Mouse (Mus musculus) CH12.LX (cell line): ENCODE measurements around the gene Fars2.

Experiments used
- EP300 ChIP-seq: IDR thresholded peaks from 2 replicates; pipeline ENCODE4 v1.6.1; 2011; ENCODE audit warnings: low read length, improper control_type of control experiment
- POLR2A ChIP-seq: IDR thresholded peaks from 2 replicates; pipeline ENCODE4 v1.6.1; 2011; ENCODE audit warnings: low read depth, mild to moderate bottlenecking, improper control_type of control experiment, low read length
- RAD21 ChIP-seq: IDR thresholded peaks from 2 replicates; pipeline ENCODE4 v1.6.1; 2011; ENCODE audit warnings: low read depth, mild to moderate bottlenecking, low read length, improper control_type of control experiment, moderate library complexity

- TF ChIP-seq RAD21: no peak
- TF ChIP-seq POLR2A: no peak
- no peak for TF ChIP-seq EP300
These were observed 46.2 kb downstream of the Fars2 start for GRCm38 (mm10) chr13:36163411-36163810.
